Mouse (Mus musculus) brown adipose tissue, adult 24 weeks (tissue): ENCODE measurements around the gene A1bg. TPM values are rescaled to one million over a fixed set of nuclear protein-coding genes. Genes with fewer than 3 reads are reported as not detected.

Experiments
- H3K27ac ChIP-seq: fragments of 200-500 bp; replicated peaks from 2 replicates; pipeline ENCODE4 v1.5.1; 2012; ENCODE audit warnings: low read depth, mild to moderate bottlenecking, low read length
- H3K4me1 ChIP-seq: fragments of 200-500 bp; 2 replicates; pipeline ENCODE4 v1.6.1; 2012; ENCODE audit warnings: low read length, mixed read lengths; ENCODE audit not compliant: control insufficient read depth, insufficient read depth, insufficient read length
- H3K4me3 ChIP-seq: fragments of 200-500 bp; 2 replicates; pipeline ENCODE4 v1.5.1; 2012; ENCODE audit warnings: low read depth, mild to moderate bottlenecking, low read length, moderate library complexity; ENCODE audit not compliant: insufficient read depth
- polyA plus RNA-seq: library from polyadenylated mRNA; stranded (reverse); fragments of >200 nt; gene quantifications from 2 replicates; pipeline ENCODE4 v1.2.4, GENCODE M21; 2012; ENCODE audit not compliant: missing spikeins, insufficient read depth, insufficient read length

Gene A1bg
- polyA plus RNA-seq, 1 experiment: not detected

DNA sequence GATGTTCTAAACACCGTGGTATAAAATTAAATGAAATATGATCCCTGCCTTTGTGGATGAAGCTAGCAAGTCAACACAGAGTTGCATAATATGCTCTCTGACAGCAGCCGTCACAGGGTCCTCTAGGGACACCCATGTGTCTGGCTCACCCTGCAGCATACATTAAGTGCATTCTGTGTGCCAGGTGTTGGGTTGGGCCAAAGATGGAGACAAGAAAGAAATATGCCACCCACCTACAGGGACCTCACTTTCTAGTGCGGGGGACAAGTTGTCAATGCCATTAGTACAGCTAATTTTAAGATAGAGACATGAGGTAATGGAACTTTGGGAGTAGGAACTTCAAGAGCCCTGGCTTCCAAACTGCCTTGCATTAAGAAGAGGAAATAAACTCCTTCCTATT is 74.2 kb downstream of the A1bg start:
- H3K4me1 ChIP-seq: peaks cover 5% of the 10 kb centered on the region
- no peak overlapping the region for H3K27ac ChIP-seq
- no peak overlapping the region for H3K4me3 ChIP-seq

Other genes with a start within 250 kb of the A1bg start
- 3.1 and 4.0 TPM in 2 replicates for gene Fam84b, start 69.2 kb downstream of the A1bg start, polyA plus RNA-seq